Mouse (Mus musculus) brain, embryonic 14.5 days (tissue): ENCODE measurements around the gene Tex22.

ENCODE experiments used
- CTCF ChIP-seq: fragments of 200-500 bp; IDR thresholded peaks from 2 replicates; pipeline ENCODE4 v1.5.1; 2012; ENCODE audit warnings: inconsistent platforms, mild to moderate bottlenecking, moderate library complexity, borderline replicate concordance; ENCODE audit not compliant: insufficient read depth, insufficient read length; ENCODE audit errors: extremely low read depth
- POLR2A ChIP-seq: fragments of 200-500 bp; IDR thresholded peaks from 2 replicates; pipeline ENCODE4 v1.6.1; 2012; ENCODE audit warnings: mild to moderate bottlenecking, inconsistent platforms, borderline replicate concordance; ENCODE audit not compliant: poor library complexity, insufficient read depth, insufficient read length, severe bottlenecking; ENCODE audit errors: extremely low read depth

DNA sequence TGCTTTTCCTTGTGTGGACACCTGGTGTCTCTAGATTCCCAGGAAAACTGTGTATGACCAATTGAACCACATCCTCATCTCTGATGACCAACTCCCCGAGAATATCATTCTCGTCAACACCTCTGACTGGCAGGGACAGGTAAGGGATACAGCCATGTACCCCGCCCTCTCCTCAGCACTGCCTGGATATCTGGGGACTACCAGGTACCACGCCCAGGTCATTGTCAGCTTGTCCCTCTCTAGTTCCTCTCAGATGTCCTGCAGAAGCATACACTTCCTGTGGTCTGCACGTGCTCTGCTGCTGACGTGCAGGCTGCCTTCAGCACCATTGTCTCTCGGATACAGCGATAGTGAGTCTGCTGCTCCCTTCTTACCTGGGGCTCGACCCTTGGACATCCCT, 12.7 kb upstream of the Tex22 start:
- no peak for TF ChIP-seq CTCF
- TF ChIP-seq POLR2A, result no peak
